7 mouse cellular contexts compared by ENCODE assay signal in genomic region chr4:84637641-84638040, GRCm38 (mm10). TPM values are rescaled to one million over a fixed set of nuclear protein-coding genes. Genes with fewer than 3 reads are reported as not detected.
A peak's percentile ranks its signal among the peaks of the same experiment; 100 is the strongest.
DNase-seq lines count a peak whose midpoint lies in the region; ATAC-seq and TF ChIP-seq lines count a peak whose summit lies in the region.

No protein-coding gene starts in this region.

- no peaks in the 10 kb centered on the region for H3K27me3 ChIP-seq in embryonic facial prominence, embryonic 15.5 days
- no peaks in the 10 kb centered on the region for H3K27me3 ChIP-seq in intestine, embryonic 15.5 days (replicated peaks)
- H3K27me3 ChIP-seq in liver, embryonic 14.5 days (ENCODE audit: control insufficient read depth, insufficient read depth, low read length), result no peaks in the 10 kb centered on the region
- H3K27me3 ChIP-seq in stomach, embryonic 14.5 days (ENCODE audit: control insufficient read depth, insufficient read depth, low read length), result no peaks in the 10 kb centered on the region

- peak overlapping the region; percentile 82 for H3K27ac ChIP-seq in embryonic facial prominence, embryonic 15.5 days (replicated peaks)
- H3K27ac ChIP-seq in intestine, embryonic 15.5 days, result peak overlapping the region; percentile 48; the same call in 1 of the 2 replicates
- no peak overlapping the region for H3K27ac ChIP-seq in liver, embryonic 14.5 days
- H3K27ac ChIP-seq in stomach, embryonic 14.5 days (ENCODE audit: low read length), result peak overlapping the region; percentile 69

- TF ChIP-seq CTCF in brain, embryonic 14.5 days (IDR thresholded peaks at IDR 0.05; ENCODE audit: borderline replicate concordance, extremely low read depth, insufficient read depth, insufficient read length), result no peak
- TF ChIP-seq CTCF in liver, embryonic 14.5 days (IDR thresholded peaks at IDR 0.05; ENCODE audit: low read depth), result no peak

- peaks cover 56% of the 10 kb centered on the region for H3K4me1 ChIP-seq in embryonic facial prominence, embryonic 15.5 days
- H3K4me1 ChIP-seq in intestine, embryonic 15.5 days (replicated peaks), result peaks cover 19% of the 10 kb centered on the region
- H3K4me1 ChIP-seq in liver, embryonic 14.5 days (replicated peaks; ENCODE audit: control insufficient read depth in 2 of 2, insufficient read depth in 2 of 2, low read length in 1 of 2), result no peaks in the 10 kb centered on the region
- H3K4me1 ChIP-seq in stomach, embryonic 14.5 days (ENCODE audit: control insufficient read depth, insufficient read depth, low read length), result peaks cover 53% of the 10 kb centered on the region

- no peak overlapping the region; the same call in 1 of the 2 replicates for H3K4me3 ChIP-seq in embryonic facial prominence, embryonic 15.5 days (replicated peaks)
- H3K4me3 ChIP-seq in intestine, embryonic 15.5 days (replicated peaks), result no peak overlapping the region
- H3K4me3 ChIP-seq in liver, embryonic 14.5 days (ENCODE audit: insufficient read depth in 1 of 2, low read depth in 2 of 2, low read length in 2 of 2), result no peak overlapping the region
- no peak overlapping the region for H3K4me3 ChIP-seq in stomach, embryonic 14.5 days (ENCODE audit: low read depth, low read length)

- WGBS in embryonic facial prominence, embryonic 15.5 days, result 4% methylated on average over 10 of the region's 10 CpGs
- 3% methylated on average over 10 of the region's 10 CpGs for WGBS in intestine, embryonic 15.5 days
- WGBS in liver, embryonic 14.5 days (ENCODE audit: insufficient replicate concordance), result 12% methylated on average over 10 of the region's 10 CpGs
- WGBS in stomach, embryonic 14.5 days, result 3% methylated on average over 10 of the region's 10 CpGs

- H3K36me3 ChIP-seq in embryonic facial prominence, embryonic 15.5 days, result no peaks in the 10 kb centered on the region
- H3K36me3 ChIP-seq in intestine, embryonic 15.5 days, result no peaks in the 10 kb centered on the region
- no peaks in the 10 kb centered on the region for H3K36me3 ChIP-seq in liver, embryonic 14.5 days (replicated peaks; ENCODE audit: control insufficient read depth, insufficient read depth, low read depth)
- no peaks in the 10 kb centered on the region for H3K36me3 ChIP-seq in stomach, embryonic 14.5 days (ENCODE audit: control insufficient read depth, insufficient read depth, low read length)

- no peak overlapping the region for H3K9ac ChIP-seq in embryonic facial prominence, embryonic 15.5 days
- no peak overlapping the region for H3K9ac ChIP-seq in intestine, embryonic 15.5 days
- H3K9ac ChIP-seq in liver, embryonic 14.5 days (replicated peaks), result no peak overlapping the region
- no peak overlapping the region for H3K9ac ChIP-seq in stomach, embryonic 14.5 days (replicated peaks; ENCODE audit: low read depth, low read length)

- no peak for TF ChIP-seq POLR2A in brain, embryonic 14.5 days (IDR thresholded peaks at IDR 0.05; ENCODE audit: borderline replicate concordance, extremely low read depth, insufficient read depth, insufficient read length, poor library complexity, severe bottlenecking)

- H3K4me2 ChIP-seq in embryonic facial prominence, embryonic 15.5 days (replicated peaks), result peak overlapping the region; percentile 32
- peak overlapping the region; percentile 48 for H3K4me2 ChIP-seq in intestine, embryonic 15.5 days (replicated peaks)
- 0 out of 2 replicates have a peak overlapping the region, but pooled peaks have one; percentile 8 for H3K4me2 ChIP-seq in liver, embryonic 14.5 days (ENCODE audit: low read depth)
- peak overlapping the region; percentile 29 for H3K4me2 ChIP-seq in stomach, embryonic 14.5 days (replicated peaks; ENCODE audit: low read depth, low read length)

- no peak for TF ChIP-seq EP300 in liver, embryonic 14.5 days (IDR thresholded peaks at IDR 0.05; ENCODE audit: low read depth)

- peak; percentile 65; the same call in 1 of the 2 replicates for ATAC-seq in embryonic facial prominence, embryonic 15.5 days (ENCODE audit: insufficient number of reproducible peaks, low FRiP score, low TSS enrichment, low read depth)
- ATAC-seq in intestine, embryonic 15.5 days, result peak; percentile 88
- ATAC-seq in liver, embryonic 14.5 days (ENCODE audit: insufficient read depth), result no peak
- peak; percentile 81; the same call in 1 of the 2 replicates for ATAC-seq in stomach, embryonic 14.5 days (ENCODE audit: insufficient number of reproducible peaks, insufficient read depth, low FRiP score, low read depth)

- H3K9me3 ChIP-seq in embryonic facial prominence, embryonic 15.5 days (replicated peaks), result no peaks in the 10 kb centered on the region
- H3K9me3 ChIP-seq in intestine, embryonic 15.5 days, result no peaks in the 10 kb centered on the region
- no peaks in the 10 kb centered on the region for H3K9me3 ChIP-seq in liver, embryonic 14.5 days (ENCODE audit: control insufficient read depth, low read length)
- no peaks in the 10 kb centered on the region for H3K9me3 ChIP-seq in stomach, embryonic 14.5 days (ENCODE audit: control insufficient read depth, low read depth, low read length)

- DNase-seq in brain, embryonic 14.5 days (ENCODE audit: low read depth), result peak; percentile 51
- no peak for DNase-seq in liver, embryonic 14.5 days (ENCODE audit: low read depth in 3 of 3, low spot score in 3 of 3)
- no peak for DNase-seq in frontal cortex, postnatal 14 days (ENCODE audit: low spot score in 2 of 2)
- DNase-seq in urinary bladder, adult 18-20 months (ENCODE audit: low spot score in 2 of 2), result no peak

RNA-seq across cellular contexts. Expression of gene Bnc2, which starts 37.4 kb away (rescaled TPM):
- 9.8 and 15.2 TPM in 2 replicates for polyA plus RNA-seq in brain, embryonic 14.5 days (2012; rRNA removed)
- polyA plus RNA-seq in embryonic facial prominence, embryonic 15.5 days (2015; fragmentation: Nextera tagmentation; extraction: Ambion mirVana), result 15.8 and 17.3 TPM in 2 replicates
- polyA plus RNA-seq in intestine, embryonic 15.5 days (2015; fragmentation: Nextera tagmentation; extraction: Ambion mirVana), result 16.3 and 18.0 TPM in 2 replicates
- polyA plus RNA-seq in liver, embryonic 14.5 days (2012; rRNA removed), result 0.17 TPM in 2 replicates
- polyA plus RNA-seq in liver, embryonic 14.5 days (2014; fragmentation: Nextera tagmentation; extraction: Ambion mirVana), result 0.46 TPM in 1 of 2 replicates, not detected in the other
- 28.3 and 35.7 TPM in 2 replicates for polyA plus RNA-seq in stomach, embryonic 14.5 days (2014; fragmentation: Nextera tagmentation; extraction: Ambion mirVana)
